Mouse (Mus musculus): ENCODE results near the gene Trpm5. TPM values are rescaled to one million over a fixed set of nuclear protein-coding genes. Genes with fewer than 3 reads are reported as not detected.

Gene Trpm5
- polyA plus RNA-seq, 1 experiment, result 0.95 TPM

DNA sequence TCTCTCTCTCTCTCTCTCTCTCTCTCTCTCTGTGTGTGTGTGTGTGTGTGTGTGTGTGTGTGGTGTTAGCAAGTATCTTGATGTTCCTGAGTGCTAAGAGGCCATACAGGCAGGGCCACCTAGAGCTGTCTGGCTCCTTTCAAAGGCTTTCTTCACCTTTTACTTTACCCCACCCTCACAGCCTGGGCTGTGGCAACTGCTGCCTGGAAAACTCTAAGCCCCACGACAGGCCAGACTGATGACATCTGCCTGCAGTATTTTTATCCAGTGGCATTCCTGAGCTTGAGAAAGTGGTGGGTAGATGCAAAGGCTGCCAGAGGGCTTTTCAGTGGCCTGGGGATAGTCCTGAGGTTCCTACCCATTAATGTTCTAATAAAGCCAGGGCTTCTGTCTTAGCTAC lies 18.0 kb upstream of the Trpm5 start:
- Histone ChIP-seq H3K36me3 (ENCODE audit: control insufficient read depth, insufficient read depth, low read length) (no peaks in the 10 kb centered on the region), H3K4me1 (ENCODE audit: control insufficient read depth, insufficient read depth, insufficient read length) (peaks cover under 1% of the 10 kb centered on the region; the same call in 1 of the 2 replicates), H3K27ac (ENCODE audit: insufficient read depth, low read length) (no peak overlapping the region), H3K27me3 (ENCODE audit: control insufficient read depth, insufficient read depth, low read length) (no peaks in the 10 kb centered on the region; the same call in 1 of the 2 replicates), H3K4me3 (ENCODE audit: extremely low read depth, insufficient read depth, insufficient read length) (no peak overlapping the region)
- no peak for DNase-seq (ENCODE audit: low read depth in 1 of 2, low spot score in 2 of 2)
- 80% methylated on average over 1 of the region's 1 CpGs for WGBS
- TF ChIP-seq POLR2A (IDR thresholded peaks at IDR 0.05; ENCODE audit: low read depth, low read length), result no peak
- no peak for TF ChIP-seq CTCF (IDR thresholded peaks at IDR 0.05; ENCODE audit: extremely low read depth, insufficient read depth, insufficient read length, insufficient replicate concordance)

DNA sequence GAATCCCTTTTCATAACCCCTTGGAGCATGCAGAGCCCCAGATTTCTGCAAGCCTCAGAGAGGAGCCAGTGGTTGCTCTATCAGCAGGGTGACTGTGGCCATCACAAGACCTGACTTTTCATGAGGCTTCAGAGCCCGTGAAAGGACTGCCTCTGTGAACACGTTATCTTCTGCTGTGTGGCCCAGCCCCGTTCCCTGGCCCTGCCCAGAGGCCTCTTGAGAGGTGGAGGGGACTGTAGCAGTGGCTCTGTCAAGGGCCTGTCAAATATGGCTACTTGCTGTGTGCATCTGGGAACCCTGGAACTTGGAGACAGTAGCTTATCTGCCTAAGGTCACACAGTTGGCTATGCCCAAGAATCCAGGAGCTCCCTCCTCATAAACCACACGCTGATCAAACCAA lies 17.3 kb upstream of the Trpm5 start:
- WGBS, result 66% methylated on average over 4 of the region's 4 CpGs
- H3K27me3 ChIP-seq (ENCODE audit: control insufficient read depth, insufficient read depth, low read length), result peaks cover 6% of the 10 kb centered on the region

DNA sequence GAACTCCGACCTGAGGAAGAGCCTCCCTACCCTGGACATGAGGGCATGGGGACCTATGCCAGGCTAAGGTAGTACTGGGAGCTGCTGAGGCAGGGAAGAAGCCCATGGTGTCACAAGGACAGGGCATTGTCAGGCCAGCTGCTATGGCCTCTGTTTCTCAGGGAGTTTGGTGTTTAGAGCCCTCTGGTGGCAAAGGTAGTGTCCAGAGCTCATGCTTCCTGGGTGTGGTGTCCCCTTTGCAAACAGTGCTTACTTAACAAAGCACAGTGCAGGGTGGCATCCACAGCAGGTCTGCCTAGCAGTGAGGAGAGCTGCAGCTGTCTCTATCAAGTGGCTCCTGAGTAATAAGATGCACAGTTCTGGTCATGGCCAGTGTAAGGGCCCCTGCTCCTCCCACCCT lies 16.4 kb upstream of the Trpm5 start:
- 78% methylated on average over 1 of the region's 1 CpGs for whole genome bisulfite sequencing

More for the DNA sequence above, 17.3 kb upstream of the Trpm5 start:
- peaks cover 6% of the 10 kb centered on the region; the same call in 1 of the 2 replicates for H3K4me1 ChIP-seq (ENCODE audit: control insufficient read depth, insufficient read depth, insufficient read length)
- H3K4me3 ChIP-seq (ENCODE audit: extremely low read depth, insufficient read depth, insufficient read length), result no peak overlapping the region
- no peak for DNase-seq (ENCODE audit: low read depth in 1 of 2, low spot score in 2 of 2)
- no peaks in the 10 kb centered on the region for H3K36me3 ChIP-seq (ENCODE audit: control insufficient read depth, insufficient read depth, low read length)
- no peak overlapping the region for H3K27ac ChIP-seq (ENCODE audit: insufficient read depth, low read length)
- TF ChIP-seq CTCF (IDR thresholded peaks at IDR 0.05; ENCODE audit: extremely low read depth, insufficient read depth, insufficient read length, insufficient replicate concordance) (no peak), POLR2A (IDR thresholded peaks at IDR 0.05; ENCODE audit: low read depth, low read length) (no peak)

DNA sequence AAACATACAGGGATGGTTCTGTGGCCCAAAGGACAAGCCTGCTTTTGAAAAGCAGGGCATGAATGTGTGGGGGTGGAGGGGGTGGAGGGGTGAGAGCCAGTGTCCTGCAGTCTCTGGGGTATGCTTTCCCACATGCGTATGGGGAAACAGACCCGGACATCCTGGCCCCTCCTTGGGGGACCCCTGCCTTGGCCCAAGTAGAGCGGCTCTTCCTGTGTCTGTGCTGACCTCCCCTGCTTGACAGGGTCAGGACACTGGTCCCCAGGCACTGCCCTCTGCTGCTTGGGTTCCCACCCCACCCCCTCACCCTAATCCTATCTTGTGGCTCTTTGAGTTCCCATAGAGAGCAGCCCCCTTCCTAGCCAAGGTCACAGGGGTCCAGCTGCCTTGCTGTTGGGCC lies 15.3 kb upstream of the Trpm5 start:
- no peaks in the 10 kb centered on the region for H3K36me3 ChIP-seq (ENCODE audit: control insufficient read depth, insufficient read depth, low read length)
- WGBS, result 64% methylated on average over 3 of the region's 3 CpGs
- no peak overlapping the region for H3K4me3 ChIP-seq (ENCODE audit: extremely low read depth, insufficient read depth, insufficient read length)
- no peak overlapping the region for H3K27ac ChIP-seq (ENCODE audit: insufficient read depth, low read length)
- H3K4me1 ChIP-seq (ENCODE audit: control insufficient read depth, insufficient read depth, insufficient read length), result peaks cover 6% of the 10 kb centered on the region; the same call in 1 of the 2 replicates
- TF ChIP-seq CTCF (IDR thresholded peaks at IDR 0.05; ENCODE audit: extremely low read depth, insufficient read depth, insufficient read length, insufficient replicate concordance) (no peak), POLR2A (IDR thresholded peaks at IDR 0.05; ENCODE audit: low read depth, low read length) (no peak)
- no peak for DNase-seq (ENCODE audit: low read depth in 1 of 2, low spot score in 2 of 2)
- H3K27me3 ChIP-seq (ENCODE audit: control insufficient read depth, insufficient read depth, low read length), result peaks cover 7% of the 10 kb centered on the region

More for the DNA sequence above, 16.4 kb upstream of the Trpm5 start:
- no peak for TF ChIP-seq POLR2A (IDR thresholded peaks at IDR 0.05; ENCODE audit: low read depth, low read length)
- no peak for TF ChIP-seq CTCF (IDR thresholded peaks at IDR 0.05; ENCODE audit: extremely low read depth, insufficient read depth, insufficient read length, insufficient replicate concordance)
- Histone ChIP-seq H3K4me1 (ENCODE audit: control insufficient read depth, insufficient read depth, insufficient read length) (peaks cover 6% of the 10 kb centered on the region; the same call in 1 of the 2 replicates), H3K27me3 (ENCODE audit: control insufficient read depth, insufficient read depth, low read length) (peaks cover 7% of the 10 kb centered on the region), H3K4me3 (ENCODE audit: extremely low read depth, insufficient read depth, insufficient read length) (no peak overlapping the region), H3K27ac (ENCODE audit: insufficient read depth, low read length) (no peak overlapping the region), H3K36me3 (ENCODE audit: control insufficient read depth, insufficient read depth, low read length) (no peaks in the 10 kb centered on the region)
- no peak for DNase-seq (ENCODE audit: low read depth in 1 of 2, low spot score in 2 of 2)

DNA sequence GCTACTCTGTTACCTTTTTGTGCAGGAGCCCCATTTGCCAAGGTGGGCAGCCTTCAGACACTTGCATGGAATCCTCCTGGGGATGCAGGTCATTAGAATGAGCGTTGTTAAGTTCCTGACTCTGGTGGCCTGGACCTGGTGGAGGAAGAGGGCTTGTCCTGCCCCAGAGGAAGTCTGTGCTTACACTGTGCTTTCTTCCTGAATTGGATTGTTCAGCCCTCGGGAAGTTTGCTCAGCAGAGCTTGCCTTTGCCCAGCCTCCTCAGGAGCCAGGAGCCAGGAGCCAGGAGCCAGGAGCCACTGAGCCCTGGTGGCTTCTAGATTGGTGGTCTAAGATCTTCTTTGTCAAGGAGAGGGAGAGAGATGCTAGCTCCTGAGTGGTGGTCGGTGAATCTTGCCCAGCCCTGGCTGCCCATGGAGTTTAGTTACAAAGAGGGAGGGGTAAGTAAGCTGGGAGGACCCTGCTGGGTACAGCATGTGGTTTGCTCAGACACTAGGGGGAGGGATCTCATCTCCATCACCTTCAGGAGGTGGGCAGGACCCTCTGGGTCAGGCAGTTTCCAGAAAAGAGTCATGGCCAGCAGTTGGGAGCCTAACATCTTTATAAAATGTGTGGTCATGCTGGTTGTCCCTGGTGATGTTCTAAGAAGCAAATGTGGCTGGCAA lies 14.7 kb upstream of the Trpm5 start:
- WGBS, result 16% methylated on average over 3 of the region's 3 CpGs
- TF ChIP-seq POLR2A (IDR thresholded peaks at IDR 0.05; ENCODE audit: low read depth, low read length) (no peak), CTCF (IDR thresholded peaks at IDR 0.05; ENCODE audit: extremely low read depth, insufficient read depth, insufficient read length, insufficient replicate concordance) (no peak)
- H3K4me1 ChIP-seq (ENCODE audit: control insufficient read depth, insufficient read depth, insufficient read length), result peaks cover 6% of the 10 kb centered on the region; the same call in 1 of the 2 replicates
- no peaks in the 10 kb centered on the region for H3K36me3 ChIP-seq (ENCODE audit: control insufficient read depth, insufficient read depth, low read length)
- H3K4me3 ChIP-seq (ENCODE audit: extremely low read depth, insufficient read depth, insufficient read length), result no peak overlapping the region
- H3K27me3 ChIP-seq (ENCODE audit: control insufficient read depth, insufficient read depth, low read length), result peaks cover 7% of the 10 kb centered on the region
- DNase-seq (ENCODE audit: low read depth in 1 of 2, low spot score in 2 of 2), result no peak
- no peak overlapping the region for H3K27ac ChIP-seq (ENCODE audit: insufficient read depth, low read length)

DNA sequence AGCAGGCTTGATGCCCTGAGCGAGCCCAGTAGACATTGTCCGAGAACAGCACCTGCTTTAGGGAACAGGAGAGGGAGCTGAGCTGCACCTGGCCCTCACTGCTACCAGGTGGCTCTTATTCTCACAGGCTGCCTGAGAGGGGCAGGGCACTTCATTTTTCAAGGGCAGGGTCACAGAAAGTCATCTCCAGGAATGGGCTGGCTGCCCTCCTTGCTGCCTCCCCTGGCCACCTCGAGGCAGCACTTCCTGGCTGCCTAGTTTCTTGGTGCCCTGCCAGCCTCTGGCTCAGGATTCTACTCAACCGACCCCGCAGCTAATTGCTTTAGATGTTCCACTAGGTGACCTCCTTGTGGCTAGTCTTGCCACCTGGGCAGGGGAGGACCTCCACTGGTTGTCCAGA lies 13.8 kb upstream of the Trpm5 start:
- Histone ChIP-seq H3K4me1 (ENCODE audit: control insufficient read depth, insufficient read depth, insufficient read length) (peaks cover 6% of the 10 kb centered on the region; the same call in 1 of the 2 replicates), H3K4me3 (ENCODE audit: extremely low read depth, insufficient read depth, insufficient read length) (no peak overlapping the region), H3K27me3 (ENCODE audit: control insufficient read depth, insufficient read depth, low read length) (peaks cover 7% of the 10 kb centered on the region), H3K36me3 (ENCODE audit: control insufficient read depth, insufficient read depth, low read length) (no peaks in the 10 kb centered on the region), H3K27ac (ENCODE audit: insufficient read depth, low read length) (no peak overlapping the region)
- TF ChIP-seq CTCF (IDR thresholded peaks at IDR 0.05; ENCODE audit: extremely low read depth, insufficient read depth, insufficient read length, insufficient replicate concordance) (no peak), POLR2A (IDR thresholded peaks at IDR 0.05; ENCODE audit: low read depth, low read length) (no peak)
- no peak for DNase-seq (ENCODE audit: low read depth in 1 of 2, low spot score in 2 of 2)
- WGBS, result 39% methylated on average over 5 of the region's 5 CpGs
